Mouse (Mus musculus) embryonic facial prominence, embryonic 14.5 days (tissue): ENCODE data around the gene Kctd2. TPM values are rescaled to one million over a fixed set of nuclear protein-coding genes. Genes with fewer than 3 reads are reported as not detected.

Experiments used
- ATAC-seq: fragments of 200-750 bp; cut with Nextera tagmentation; 2 replicates; pipeline ENCODE4 v1.8.0; 2017; ENCODE audit warnings: low read depth, moderate number of reproducible peaks, moderate TSS enrichment
- DNase-seq: peaks from one replicate; pipeline ENCODE4 v3.0.0-alpha.2; 2015; ENCODE audit warnings: low spot score
- H3K27ac ChIP-seq: fragments of 300-500 bp; sonication (generic); replicated peaks from 2 replicates; pipeline ENCODE4 v1.5.1; 2014; ENCODE audit warnings: low read depth, mild to moderate bottlenecking, low read length, moderate library complexity
- H3K27me3 ChIP-seq: fragments of 300-500 bp; sonication (generic); replicated peaks from 2 replicates; pipeline ENCODE4 v1.6.1; 2014; ENCODE audit warnings: low read length; ENCODE audit not compliant: control insufficient read depth, insufficient read depth
- H3K36me3 ChIP-seq: fragments of 300-500 bp; sonication (generic); 2 replicates; pipeline ENCODE4 v1.6.1; 2014; ENCODE audit warnings: low read length, mixed read lengths; ENCODE audit not compliant: control insufficient read depth, insufficient read depth
- H3K4me1 ChIP-seq: fragments of 300-500 bp; sonication (generic); 2 replicates; pipeline ENCODE4 v1.6.1; 2014; ENCODE audit warnings: antibody characterized with exemption, low read length; ENCODE audit not compliant: control insufficient read depth, insufficient read depth
- H3K4me2 ChIP-seq: fragments of 300-500 bp; sonication (generic); 2 replicates; pipeline ENCODE4 v1.6.1; 2014; ENCODE audit warnings: low read depth, mild to moderate bottlenecking, low read length, moderate library complexity, mixed read lengths
- H3K4me3 ChIP-seq: fragments of 300-500 bp; sonication (generic); 2 replicates; pipeline ENCODE4 v1.5.1; 2014; ENCODE audit warnings: low read depth, mild to moderate bottlenecking, low read length
- H3K9ac ChIP-seq: fragments of 300-500 bp; sonication (generic); 2 replicates; pipeline ENCODE4 v1.6.1; 2014; ENCODE audit warnings: low read depth, mild to moderate bottlenecking, low read length, moderate library complexity, mixed read lengths
- H3K9me3 ChIP-seq: fragments of 300-500 bp; sonication (generic); 2 replicates; pipeline ENCODE4 v1.6.1; 2016; ENCODE audit warnings: low read length; ENCODE audit not compliant: control insufficient read depth
- WGBS: fragments of 180-500 bp; shearing (Covaris S2); extraction: QIAGEN DNeasy Blood & Tissue Kit; methylation state at CpG from one replicate; pipeline ENCODE4 v1.1.7; 2014; 5-methylcytosine and 5-hydroxymethylcytosine counted together
- polyA plus RNA-seq: library from polyadenylated mRNA; unstranded; fragments of >200 nt; fragmentation: Nextera tagmentation; extraction: Ambion mirVana; gene quantifications from 2 replicates; pipeline ENCODE4 v1.2.1, GENCODE M21; 2014

Gene Kctd2
- polyA plus RNA-seq, 1 experiment from 2014 or later = 21.8 TPM

GRCm38 (mm10) chr11:115427482-115428331 lies 7.8 kb downstream of the Kctd2 start:
- DNase-seq (peak; percentile 86), ATAC-seq (peak; percentile 72)
- Histone ChIP-seq H3K27ac (no peak overlapping the region; the same call in 1 of the 2 replicates), H3K4me1 (no peaks in the 10 kb centered on the region), H3K9me3 (no peaks in the 10 kb centered on the region), H3K9ac (peak overlapping the region; percentile 25; the same call in 1 of the 2 replicates), H3K4me3 (no peak overlapping the region), H3K36me3 (peaks cover 59% of the 10 kb centered on the region), H3K27me3 (no peaks in the 10 kb centered on the region), H3K4me2 (peak overlapping the region; percentile 40)
- 36% methylated on average over 20 of the region's 20 CpGs for WGBS

GRCm38 (mm10) chr11:115429307-115429706 lies 9.4 kb downstream of the Kctd2 start:
- ATAC-seq (no peak), DNase-seq (no peak)
- H3K4me2 ChIP-seq = no peak overlapping the region
- H3K4me1 ChIP-seq = no peaks in the 10 kb centered on the region
- peaks cover 57% of the 10 kb centered on the region for H3K36me3 ChIP-seq
- H3K27ac ChIP-seq = no peak overlapping the region
- H3K9me3 ChIP-seq = no peaks in the 10 kb centered on the region
- no peaks in the 10 kb centered on the region for H3K27me3 ChIP-seq
- no peak overlapping the region for H3K9ac ChIP-seq
- H3K4me3 ChIP-seq = no peak overlapping the region
- 82% methylated on average over 7 of the region's 7 CpGs for WGBS

DNA sequence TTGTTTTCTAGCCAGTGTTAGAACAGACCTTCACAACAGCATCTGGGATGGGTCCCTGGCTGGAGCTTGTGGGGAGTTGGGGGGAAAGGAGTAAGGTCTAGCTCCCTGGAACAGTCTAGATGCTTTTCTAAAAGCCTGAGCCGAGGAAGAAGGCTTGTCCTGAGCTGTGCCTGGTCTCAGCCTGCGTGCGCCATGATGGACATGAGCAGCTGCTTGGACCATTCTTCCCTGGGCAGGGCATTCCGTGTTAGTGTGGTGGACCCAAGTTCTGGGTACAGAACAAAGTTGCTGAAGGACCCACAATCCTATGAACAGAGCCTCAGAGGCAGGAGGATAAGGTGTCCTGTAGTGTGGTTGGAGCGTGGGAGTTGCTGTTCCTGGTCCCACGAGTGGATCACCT lies 10.6 kb downstream of the Kctd2 start:
- no peaks in the 10 kb centered on the region for H3K27me3 ChIP-seq
- no peaks in the 10 kb centered on the region for H3K9me3 ChIP-seq
- no peak overlapping the region for H3K9ac ChIP-seq
- H3K36me3 ChIP-seq = peaks cover 48% of the 10 kb centered on the region
- DNase-seq (no peak), ATAC-seq (no peak)
- no peak overlapping the region for H3K27ac ChIP-seq
- H3K4me1 ChIP-seq = no peaks in the 10 kb centered on the region
- no peak overlapping the region for H3K4me3 ChIP-seq
- no peak overlapping the region for H3K4me2 ChIP-seq
- WGBS = 97% methylated on average over 6 of the region's 6 CpGs

DNA sequence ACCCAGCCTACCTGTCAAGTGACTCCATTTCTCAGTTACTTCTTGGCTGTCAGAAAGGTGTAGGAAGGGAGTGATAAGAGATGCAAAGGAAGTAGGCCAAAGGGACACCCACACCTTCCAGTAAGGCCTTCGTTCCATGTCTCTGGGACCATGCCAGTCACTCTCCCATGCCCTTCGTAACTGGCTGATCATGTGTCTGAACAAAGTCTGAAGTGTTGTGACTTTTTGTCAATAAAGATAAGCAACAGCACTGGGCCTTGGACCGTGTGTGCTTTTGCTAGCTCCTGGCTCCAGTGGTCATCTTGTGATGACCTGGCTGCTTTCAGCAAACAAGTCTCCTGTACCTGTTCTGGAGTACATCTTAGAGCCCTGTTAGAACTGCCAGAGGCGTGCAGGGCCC lies 12.9 kb downstream of the Kctd2 start:
- Histone ChIP-seq H3K4me1 (no peaks in the 10 kb centered on the region), H3K9me3 (no peaks in the 10 kb centered on the region), H3K27me3 (no peaks in the 10 kb centered on the region), H3K9ac (no peak overlapping the region), H3K36me3 (peaks cover 31% of the 10 kb centered on the region), H3K27ac (no peak overlapping the region), H3K4me3 (no peak overlapping the region), H3K4me2 (no peak overlapping the region)
- DNase-seq (no peak), ATAC-seq (no peak)
- WGBS = 81% methylated on average over 4 of the region's 4 CpGs

DNA sequence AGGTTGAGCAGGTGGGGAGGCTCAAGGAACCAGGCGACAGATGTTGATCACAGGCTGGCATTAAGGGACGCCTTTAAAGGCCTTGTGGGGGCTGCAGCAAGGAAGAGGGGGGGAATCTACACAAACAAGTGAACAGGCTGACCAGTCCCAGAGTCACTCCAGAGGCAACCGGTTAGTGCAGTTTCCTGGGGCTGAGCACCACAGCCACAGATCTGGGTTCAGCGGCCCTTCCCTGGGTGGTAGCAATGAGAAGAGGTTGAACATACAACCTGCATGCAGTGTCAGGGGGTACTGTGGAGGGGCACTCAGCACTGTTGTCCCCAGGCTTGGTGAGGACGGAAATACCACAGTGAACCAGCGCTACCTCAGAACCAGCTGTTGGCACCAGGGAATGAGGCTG lies 13.4 kb downstream of the Kctd2 start:
- H3K4me2 ChIP-seq = no peak overlapping the region
- peaks cover 31% of the 10 kb centered on the region for H3K36me3 ChIP-seq
- H3K4me3 ChIP-seq = no peak overlapping the region
- no peak overlapping the region for H3K27ac ChIP-seq
- H3K9me3 ChIP-seq = no peaks in the 10 kb centered on the region
- no peaks in the 10 kb centered on the region for H3K4me1 ChIP-seq
- no peak for ATAC-seq
- no peak for DNase-seq
- WGBS = 82% methylated on average over 6 of the region's 6 CpGs
- no peaks in the 10 kb centered on the region for H3K27me3 ChIP-seq
- no peak overlapping the region for H3K9ac ChIP-seq

DNA sequence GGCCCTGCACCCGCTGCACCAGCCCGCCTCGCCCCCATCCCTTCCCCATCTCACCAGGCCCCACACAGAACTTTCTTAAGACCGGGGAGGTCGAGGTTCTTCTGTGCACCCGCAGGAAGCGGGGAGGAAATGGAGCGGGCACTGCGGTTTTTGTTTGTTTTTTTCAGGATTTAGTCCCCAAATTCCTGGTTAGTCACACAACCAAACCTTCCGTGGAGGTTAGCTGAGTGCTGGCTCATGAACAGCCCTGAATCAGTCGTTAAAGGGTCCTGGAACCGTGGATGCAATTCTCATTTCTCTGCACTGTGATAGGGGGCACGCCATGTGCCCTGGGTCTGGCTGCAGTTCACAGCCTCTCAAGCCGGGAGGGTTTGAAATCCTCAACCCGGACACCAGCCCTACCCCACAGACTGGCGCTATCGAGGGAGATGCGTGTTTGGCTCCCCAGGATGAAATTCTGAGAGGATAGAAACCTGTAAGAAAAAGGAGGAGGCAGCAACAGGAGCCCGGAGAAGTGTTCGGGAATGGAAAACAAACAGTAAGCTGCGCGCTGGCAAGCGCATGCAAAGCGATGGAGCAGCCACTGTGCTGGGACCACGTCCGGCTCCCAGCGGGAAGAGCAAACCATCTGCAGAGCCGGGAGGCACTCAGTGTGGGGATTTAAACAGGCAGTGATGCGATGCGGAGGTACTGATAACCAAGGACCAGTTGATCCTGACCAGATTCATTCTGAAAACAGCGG lies 15.8 kb downstream of the Kctd2 start:
- Histone ChIP-seq H3K4me1 (no peaks in the 10 kb centered on the region), H3K4me2 (peak overlapping the region; percentile 61), H3K4me3 (peak overlapping the region; percentile 33), H3K9me3 (0 out of 2 replicates have a peak, but pooled peaks cover 7% of the 10 kb centered on the region), H3K27ac (no peak overlapping the region; the same call in 1 of the 2 replicates), H3K36me3 (peaks cover 14% of the 10 kb centered on the region), H3K9ac (peak overlapping the region; percentile 26), H3K27me3 (no peaks in the 10 kb centered on the region)
- ATAC-seq = peak; percentile 45; the same call in 1 of the 2 replicates
- 4% methylated on average over 31 of the region's 31 CpGs for WGBS
- DNase-seq = peak; percentile 63

DNA sequence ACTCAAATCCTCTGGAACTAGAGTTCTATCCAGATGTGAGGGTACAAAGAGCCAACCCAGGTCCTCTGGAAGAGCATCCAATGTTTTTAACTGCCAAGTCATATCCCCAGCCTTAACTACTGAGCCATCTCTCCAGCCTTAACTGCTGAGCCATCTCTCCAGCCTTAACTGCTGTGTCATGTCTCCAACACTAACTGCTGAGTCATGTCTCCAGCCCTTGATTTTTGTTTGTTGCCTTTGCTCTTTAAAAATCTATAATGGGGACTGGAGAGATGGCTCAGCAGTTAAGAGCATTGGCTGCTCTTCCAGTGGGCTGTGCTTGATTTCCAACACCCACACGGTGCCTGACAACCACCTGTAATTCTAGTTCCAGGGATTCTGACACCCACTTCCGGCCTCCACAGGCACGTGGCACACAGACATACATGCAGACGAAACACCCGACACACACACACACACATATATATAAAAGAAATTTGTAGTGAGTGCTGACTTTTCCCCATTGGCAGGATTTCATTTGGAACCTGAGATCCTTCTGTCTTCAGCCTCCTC lies 17.7 kb downstream of the Kctd2 start:
- Histone ChIP-seq H3K9ac (no peak overlapping the region), H3K9me3 (0 out of 2 replicates have a peak, but pooled peaks cover 7% of the 10 kb centered on the region), H3K36me3 (no peaks in the 10 kb centered on the region), H3K27me3 (no peaks in the 10 kb centered on the region), H3K4me3 (no peak overlapping the region), H3K4me1 (no peaks in the 10 kb centered on the region), H3K4me2 (no peak overlapping the region), H3K27ac (no peak overlapping the region)
- ATAC-seq = no peak
- no peak for DNase-seq
- 69% methylated on average over 5 of the region's 5 CpGs for WGBS

DNA sequence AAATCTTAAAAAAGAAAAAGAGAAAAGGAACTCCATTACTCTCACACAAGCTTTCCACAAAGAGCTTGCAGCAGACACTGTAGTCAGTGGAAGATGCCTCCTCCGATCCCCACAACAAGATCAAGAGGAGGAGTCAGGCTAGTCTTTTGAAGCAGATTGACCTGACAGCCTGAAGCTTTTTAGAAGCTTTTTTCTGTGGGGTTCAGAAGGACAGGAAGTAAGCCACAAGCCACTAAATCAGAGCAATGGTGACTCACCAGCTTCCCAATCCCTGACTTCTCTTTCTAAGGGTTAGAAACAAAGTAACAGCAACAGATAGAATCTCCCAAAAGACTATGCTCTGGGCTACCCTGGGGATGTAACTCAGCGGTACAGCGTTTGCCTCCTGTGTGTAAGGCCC lies 19.4 kb downstream of the Kctd2 start:
- H3K4me1 ChIP-seq = no peaks in the 10 kb centered on the region
- no peak for ATAC-seq
- H3K27me3 ChIP-seq = no peaks in the 10 kb centered on the region
- no peak overlapping the region for H3K9ac ChIP-seq
- WGBS = 74% methylated on average over 3 of the region's 3 CpGs
- H3K4me2 ChIP-seq = no peak overlapping the region
- H3K9me3 ChIP-seq = 0 out of 2 replicates have a peak, but pooled peaks cover 7% of the 10 kb centered on the region
- no peak for DNase-seq
- no peak overlapping the region for H3K27ac ChIP-seq
- no peak overlapping the region for H3K4me3 ChIP-seq
- no peaks in the 10 kb centered on the region for H3K36me3 ChIP-seq
